8 mouse cellular contexts compared by ENCODE assay signal in the genomic region with DNA sequence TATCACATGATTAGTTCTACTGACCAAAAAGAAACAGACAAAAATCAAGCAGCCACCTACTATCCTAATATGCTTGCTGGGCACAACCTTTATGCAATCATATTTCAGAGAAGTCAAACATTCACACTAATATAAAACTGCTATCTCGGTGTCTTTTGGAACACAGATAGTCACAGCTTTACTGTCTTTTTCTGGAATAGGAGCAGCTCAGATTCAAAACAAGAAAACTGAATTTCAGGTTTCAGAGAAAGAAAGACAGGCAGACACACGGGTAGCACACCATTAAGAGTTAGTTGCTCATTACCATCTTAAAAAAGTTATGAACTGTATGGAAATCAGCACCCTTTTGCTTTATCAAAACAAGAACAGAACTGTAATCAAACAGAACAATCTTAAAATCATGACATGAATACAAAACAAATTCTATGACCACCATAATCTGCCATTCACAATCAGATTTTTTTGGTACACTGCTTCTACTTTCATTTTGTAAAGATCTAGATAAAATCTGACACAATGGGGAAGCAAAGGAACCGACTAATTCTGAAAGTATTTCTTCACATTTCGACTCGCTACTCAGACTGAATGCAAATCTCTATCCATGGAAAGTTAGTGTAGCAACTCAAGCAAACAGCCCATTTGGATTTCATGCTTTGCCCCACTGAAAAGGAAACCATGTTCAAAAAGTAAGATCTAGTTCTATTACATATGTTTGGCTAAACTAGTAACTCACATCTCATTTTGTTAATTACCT.
DNase-seq lines count a peak whose midpoint lies in the region; ATAC-seq and TF ChIP-seq lines count a peak whose summit lies in the region.
"Had no signal": no experiment of that assay in that cellular context is flagged by ENCODE, and none has a peak within 500 bp of the region (broad histone marks: within the 10 kb centered on the region; RNA-seq: fewer than 3 reads in every experiment).

No protein-coding gene starts in this region.

- no peaks in the 10 kb centered on the region for H3K9me3 ChIP-seq in kidney, embryonic 16.5 days (ENCODE audit: low read length)
- no peaks in the 10 kb centered on the region for H3K9me3 ChIP-seq in CH12.LX (replicated peaks; ENCODE audit: low read length)

- peak overlapping the region; percentile 41; the same call in 1 of the 2 replicates for H3K4me2 ChIP-seq in kidney, embryonic 16.5 days (replicated peaks; ENCODE audit: low read depth, low read length)
- no peak overlapping the region; the same call in 1 of the 2 replicates for H3K4me2 ChIP-seq in CH12.LX (ENCODE audit: insufficient read depth, low read depth, poor library complexity, severe bottlenecking)
- H3K4me2 ChIP-seq: heart, embryonic 11.5 days had no signal

- intact Hi-C loops in left cerebral cortex, postnatal 4 days (cut with DNase I) = no loop called here

- in situ Hi-C loops in CH12.LX (cut with MboI; ENCODE audit: low pct_ligation_motif_present, low pct_unique_long_range_greater_than_20kb, low sequenced_read_pairs) = no loop called here

- no peaks in the 10 kb centered on the region for H3K27me3 ChIP-seq in kidney, embryonic 16.5 days (ENCODE audit: insufficient read depth, low read length)
- H3K27me3 ChIP-seq in CH12.LX (replicated peaks) = no peaks in the 10 kb centered on the region

- no peak for TF ChIP-seq RAD21 in CH12.LX (IDR thresholded peaks at IDR 0.05; ENCODE audit: low read depth, low read length)

- H3K9ac ChIP-seq in kidney, embryonic 16.5 days (replicated peaks; ENCODE audit: low read length) = no peak overlapping the region
- H3K9ac ChIP-seq in CH12.LX (ENCODE audit: insufficient read depth, low read depth) = peak overlapping the region; percentile 26; the same call in 1 of the 2 replicates

- 60% methylated on average over 5 of the region's 5 CpGs for WGBS in kidney, embryonic 16.5 days

- TF ChIP-seq EP300 in CH12.LX (IDR thresholded peaks at IDR 0.05; ENCODE audit: low read length) = peak; percentile 82

- H3K79me2 ChIP-seq in CH12.LX (replicated peaks; ENCODE audit: control insufficient read depth, extremely low read depth, insufficient read depth, poor library complexity, severe bottlenecking) = no peaks in the 10 kb centered on the region

- no peaks in the 10 kb centered on the region for H3K36me3 ChIP-seq in kidney, embryonic 16.5 days (ENCODE audit: insufficient read depth, low read length)
- H3K36me3 ChIP-seq in CH12.LX (replicated peaks in 1 of 2; ENCODE audit: control insufficient read depth in 1 of 2, insufficient read depth in 1 of 2, low read length in 1 of 2) = no peaks in the 10 kb centered on the region

- TF ChIP-seq CTCF in CH12.LX (conservative IDR thresholded peaks at IDR 0.05 in 1 of 2, IDR thresholded peaks at IDR 0.05 in 1 of 2; ENCODE audit: low read depth in 2 of 2, low read length in 2 of 2) = no peak

- no peak for DNase-seq in kidney, adult 18-20 months
- DNase-seq in A20 (ENCODE audit: low read depth, low spot score) (peak; percentile 58), CH12.LX (ENCODE audit: extremely low read depth) (peak; percentile 57)
- DNase-seq in induced T-regulatory cell, adult 2 months (ENCODE audit: low read depth) = peak; percentile 55
- no peak for DNase-seq in thymus, postnatal 10 days (ENCODE audit: low spot score in 2 of 2)
- no peak for DNase-seq in left cerebral cortex, postnatal 4 days

- H3K4me1 ChIP-seq in kidney, embryonic 16.5 days (ENCODE audit: insufficient read depth, low read length) = no peaks in the 10 kb centered on the region
- peaks cover 0 to 4% of the 10 kb centered on the region in 2 experiments; a peak in 1 of 4 replicates for H3K4me1 ChIP-seq in CH12.LX (ENCODE audit: control insufficient read depth in 1 of 2, insufficient read depth in 2 of 2)

- TF ChIP-seq POLR2A in CH12.LX (IDR thresholded peaks at IDR 0.05; ENCODE audit: low read depth, low read length) = no peak

- peak overlapping the region; percentile 37 for H3K4me3 ChIP-seq in kidney, embryonic 16.5 days (ENCODE audit: low read length)
- peak overlapping the region; percentile 15 to 54 (median 41) for H3K4me3 ChIP-seq in CH12.LX (replicated peaks in 1 of 3; ENCODE audit: low read depth in 2 of 3, low read length in 2 of 3, poor library complexity in 1 of 3)

- dilution Hi-C loops in CH12.LX (cut with MboI; ENCODE audit: extremely low pct_ligation_motif_present, extremely low pct_unique_long_range_greater_than_20kb, low sequenced_read_pairs) = no loop called here

- 0 out of 2 replicates have a peak overlapping the region, but pooled peaks have one; percentile 68 for H3K27ac ChIP-seq in kidney, embryonic 16.5 days (ENCODE audit: low read length)
- no peak overlapping the region for H3K27ac ChIP-seq in CH12.LX (ENCODE audit: insufficient read depth, low read depth)

- ATAC-seq in kidney, embryonic 16.5 days (ENCODE audit: low FRiP score, low TSS enrichment) = no peak

TF ChIP-seq in CH12.LX, 34 proteins besides CTCF, POLR2A, EP300 and RAD21:
- peak; percentile 39; the same call in 1 of the 2 replicates for TF ChIP-seq SIN3A (IDR thresholded peaks at IDR 0.05; ENCODE audit: low read length)
- peak; percentile 73 for TF ChIP-seq JUND (conservative IDR thresholded peaks at IDR 0.05; ENCODE audit: low read depth, low read length)
- 0 out of 2 replicates have a peak, but pooled peaks have one; percentile 48 for TF ChIP-seq MEF2A (IDR thresholded peaks at IDR 0.05; ENCODE audit: borderline replicate concordance, low read depth, low read length)
- no peak for TF ChIP-seq MYC (IDR thresholded peaks at IDR 0.05; ENCODE audit: low read depth, low read length)
- peak; percentile 16; the same call in 1 of the 2 replicates for TF ChIP-seq JUN (IDR thresholded peaks at IDR 0.05; ENCODE audit: insufficient read depth, low read depth, low read length)
- TF ChIP-seq ETS1 (conservative IDR thresholded peaks at IDR 0.05; ENCODE audit: low read depth, low read length) = peak; percentile 80
- 0 out of 2 replicates have a peak, but pooled peaks have one; percentile 33 for TF ChIP-seq MAFK (IDR thresholded peaks at IDR 0.05; ENCODE audit: insufficient replicate concordance, low read length)
- TF ChIP-seq ZNF384 (IDR thresholded peaks at IDR 0.05; ENCODE audit: low read depth, low read length) = peak; percentile 44; the same call in 1 of the 2 replicates
- peak; percentile 56; the same call in 1 of the 2 replicates for TF ChIP-seq BHLHE40 (IDR thresholded peaks at IDR 0.05; ENCODE audit: low read depth, low read length)
- no peak for TF ChIP-seq SMC3 (IDR thresholded peaks at IDR 0.05; ENCODE audit: low read depth, low read length)
- TF ChIP-seq ZMIZ1 (IDR thresholded peaks at IDR 0.05; ENCODE audit: low read depth, low read length) = no peak
- peak; percentile 88 for TF ChIP-seq IRF4 (IDR thresholded peaks at IDR 0.05; ENCODE audit: low read depth, low read length)
- TF ChIP-seq POLR2AphosphoS2 (IDR thresholded peaks at IDR 0.05; ENCODE audit: low read depth, low read length) = no peak
- TF ChIP-seq TCF12 (IDR thresholded peaks at IDR 0.05; ENCODE audit: low read depth, low read length) = 0 out of 2 replicates have a peak, but pooled peaks have one; percentile 40
- TF ChIP-seq CHD2 (IDR thresholded peaks at IDR 0.05; ENCODE audit: low read length) = peak; percentile 27; the same call in 1 of the 2 replicates
- TF ChIP-seq MAX (IDR thresholded peaks at IDR 0.05; ENCODE audit: low read length) = no peak

Comparison
In these comparisons a context has a peak if more than half of its experiments do, and no peak if none do; other contexts are left out.
1. DNase-seq: peak in A20 (single experiment), CH12.LX (single experiment) and induced T-regulatory cell, adult 2 months (single experiment); none in kidney, adult 18-20 months (single experiment), thymus, postnatal 10 days (0 of 2) and left cerebral cortex, postnatal 4 days (single experiment).